Mouse (Mus musculus) stomach, postnatal 0 days (tissue): ENCODE results near the gene Fgd1. TPM values are rescaled to one million over a fixed set of nuclear protein-coding genes. Genes with fewer than 3 reads are reported as not detected.

Experiments used
- ATAC-seq: fragments of 200-750 bp; cut with Nextera tagmentation; 2 replicates; pipeline ENCODE4 v1.8.0; 2017; ENCODE audit not compliant: low FRiP score, low TSS enrichment
- DNase-seq: peaks from one replicate; pipeline ENCODE4 v3.0.0-alpha.2; 2016; ENCODE audit warnings: low spot score
- H3K27ac ChIP-seq: fragments of 300-500 bp; sonication (generic); replicated peaks from 2 replicates; pipeline ENCODE4 v1.5.1; 2014; ENCODE audit warnings: mild to moderate bottlenecking, control low read depth
- H3K27me3 ChIP-seq: fragments of 300-500 bp; sonication (generic); 2 replicates; pipeline ENCODE4 v1.6.1; 2014; ENCODE audit warnings: low read length; ENCODE audit not compliant: control insufficient read depth, insufficient read depth
- H3K36me3 ChIP-seq: fragments of 300-500 bp; sonication (generic); 2 replicates; pipeline ENCODE4 v1.6.1; 2014; ENCODE audit warnings: low read length, mixed read lengths; ENCODE audit not compliant: control insufficient read depth, insufficient read depth
- H3K4me1 ChIP-seq: fragments of 300-500 bp; sonication (generic); replicated peaks from 2 replicates; pipeline ENCODE4 v1.6.1; 2014; ENCODE audit warnings: antibody characterized with exemption; ENCODE audit not compliant: control insufficient read depth, insufficient read depth
- H3K4me2 ChIP-seq: fragments of 300-500 bp; sonication (generic); replicated peaks from 2 replicates; pipeline ENCODE4 v1.6.1; 2014; ENCODE audit warnings: low read depth, mild to moderate bottlenecking, control low read depth, moderate library complexity
- H3K4me3 ChIP-seq: fragments of 300-500 bp; sonication (generic); 2 replicates; pipeline ENCODE4 v1.5.1; 2014; ENCODE audit warnings: low read depth, low read length, control low read depth
- H3K9ac ChIP-seq: fragments of 300-500 bp; sonication (generic); 2 replicates; pipeline ENCODE4 v1.6.1; 2014; ENCODE audit warnings: mild to moderate bottlenecking, low read length, control low read depth, mixed read lengths
- H3K9me3 ChIP-seq: fragments of 300-500 bp; sonication (generic); 2 replicates; pipeline ENCODE4 v1.6.1; 2016; ENCODE audit warnings: low read length; ENCODE audit not compliant: control insufficient read depth
- CTCF ChIP-seq: IDR thresholded peaks from 2 replicates; pipeline ENCODE4 v1.5.1; 2016; ENCODE audit warnings: antibody characterized with exemption, low read depth, mild to moderate bottlenecking, moderate library complexity
- EP300 ChIP-seq: optimal IDR thresholded peaks from 2 replicates; pipeline ENCODE3; 2016; ENCODE audit warnings: antibody characterized with exemption
- WGBS: fragments of 180-500 bp; shearing (Covaris S2); extraction: QIAGEN DNeasy Blood & Tissue Kit; methylation state at CpG from one replicate; pipeline ENCODE4 v1.1.7; 2014; 5-methylcytosine and 5-hydroxymethylcytosine counted together
- polyA plus RNA-seq: library from polyadenylated mRNA; unstranded; fragments of >200 nt; fragmentation: Nextera tagmentation; extraction: Ambion mirVana; gene quantifications from 2 replicates; pipeline ENCODE4 v1.2.1, GENCODE M21; 2015

Fgd1 gene
- polyA plus RNA-seq, 1 experiment from 2014 or later, result 2.8 TPM

DNA sequence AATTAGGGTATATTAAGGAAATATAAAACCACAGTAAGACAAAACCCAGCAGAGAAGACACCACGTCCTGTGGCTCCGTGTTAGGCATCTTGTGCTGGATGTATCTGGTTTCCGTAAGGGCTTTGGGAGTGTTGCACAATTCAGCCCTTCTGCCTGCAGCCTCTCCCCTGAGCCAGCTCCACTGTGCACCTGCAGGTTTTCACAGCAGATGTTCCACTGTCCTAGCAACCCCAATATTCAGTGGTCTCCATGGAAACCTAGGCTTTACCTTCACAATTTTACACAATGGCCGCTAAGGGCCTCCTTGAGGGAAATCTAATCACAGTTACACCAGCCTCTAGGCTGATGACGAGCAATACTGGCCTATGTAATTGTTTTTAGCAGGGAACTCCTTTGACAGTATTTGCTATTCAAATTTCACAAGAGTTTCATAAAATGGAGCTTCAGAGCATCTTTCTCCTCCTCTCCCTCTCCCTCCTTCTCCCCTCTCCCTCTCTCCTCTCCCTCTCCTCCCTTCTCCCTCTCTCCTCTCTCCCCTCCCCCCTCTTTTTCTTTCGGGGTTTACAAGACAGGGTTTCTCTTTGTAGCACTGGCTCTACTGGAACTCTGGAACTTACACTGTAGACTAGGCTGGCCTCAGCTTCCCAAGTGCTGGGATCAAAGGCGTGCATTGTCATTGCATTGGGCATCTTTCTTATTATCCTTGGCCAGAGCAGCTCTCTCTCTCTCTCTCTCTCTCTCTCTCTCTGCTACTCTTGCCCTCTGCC lies 61.5 kb downstream of the Fgd1 start:
- no peak for ATAC-seq
- WGBS, result 46% methylated on average over 7 of the region's 7 CpGs
- no peaks in the 10 kb centered on the region for H3K27me3 ChIP-seq
- no peaks in the 10 kb centered on the region for H3K9me3 ChIP-seq
- no peak for TF ChIP-seq EP300
- no peak for TF ChIP-seq CTCF
- no peaks in the 10 kb centered on the region for H3K4me1 ChIP-seq
- no peak for DNase-seq
- no peak overlapping the region for H3K4me2 ChIP-seq
- no peak overlapping the region for H3K4me3 ChIP-seq
- no peak overlapping the region for H3K27ac ChIP-seq
- no peak overlapping the region for H3K9ac ChIP-seq
- H3K36me3 ChIP-seq, result no peaks in the 10 kb centered on the region

- Histone ChIP-seq H3K9me3 (no peaks in the 10 kb centered on the region), H3K36me3 (no peaks in the 10 kb centered on the region), H3K9ac (no peak overlapping the region), H3K27me3 (no peaks in the 10 kb centered on the region), H3K4me3 (no peak overlapping the region), H3K27ac (no peak overlapping the region), H3K4me2 (no peak overlapping the region), H3K4me1 (no peaks in the 10 kb centered on the region)
- DNase-seq (peak; percentile 15), ATAC-seq (no peak; the same call in 1 of the 2 replicates)
- WGBS, result 12% methylated on average over 7 of the region's 7 CpGs
- TF ChIP-seq EP300 (no peak), CTCF (peak; percentile 74)
These were observed 70.8 kb downstream of the Fgd1 start for GRCm38 (mm10) chrX:151116795-151117194.

DNA sequence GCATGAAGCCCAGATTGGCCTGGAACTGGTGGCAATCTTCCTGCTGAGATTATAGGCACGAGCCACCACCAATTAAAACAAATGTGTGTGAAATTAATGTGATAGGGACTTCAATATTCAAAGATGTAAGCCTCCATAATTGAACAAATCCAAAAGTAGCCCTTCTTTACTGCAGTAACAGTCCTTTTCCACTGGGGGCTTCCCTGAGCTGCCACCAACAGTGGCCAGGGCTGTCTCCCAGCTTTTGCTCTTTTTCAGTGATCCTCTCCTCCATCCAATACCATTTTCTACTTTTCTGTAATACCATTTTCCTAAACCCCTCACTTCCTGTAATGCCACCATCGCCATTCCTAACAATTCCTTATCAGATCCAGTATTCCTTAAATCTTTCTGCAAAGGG lies 71.5 kb downstream of the Fgd1 start:
- Histone ChIP-seq H3K4me1 (no peaks in the 10 kb centered on the region), H3K4me2 (no peak overlapping the region), H3K27ac (no peak overlapping the region), H3K9me3 (no peaks in the 10 kb centered on the region), H3K4me3 (no peak overlapping the region), H3K27me3 (no peaks in the 10 kb centered on the region), H3K36me3 (no peaks in the 10 kb centered on the region), H3K9ac (no peak overlapping the region)
- 11% methylated on average over 2 of the region's 2 CpGs for WGBS
- ATAC-seq, result no peak
- DNase-seq, result no peak
- TF ChIP-seq CTCF (peak; percentile 68), EP300 (no peak)

DNA sequence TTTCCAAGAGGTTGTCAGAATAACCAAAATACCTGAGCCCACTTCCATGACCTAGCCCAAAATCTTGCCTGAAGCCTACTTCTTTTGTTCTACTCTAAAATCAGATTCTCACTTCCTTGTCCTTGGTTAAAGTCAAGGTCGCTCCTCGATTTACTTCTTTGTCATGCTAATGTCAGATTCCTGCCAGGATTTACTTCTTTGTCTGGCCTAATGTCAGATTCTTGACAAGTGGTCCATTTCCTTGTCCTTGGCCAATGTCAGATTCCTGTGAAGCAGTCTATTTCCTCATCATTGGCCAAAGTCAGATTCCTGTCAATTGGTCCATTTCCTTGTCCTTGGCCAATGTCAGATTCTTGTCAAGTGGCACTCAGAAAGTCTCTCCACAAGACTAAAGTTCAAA lies 78.0 kb downstream of the Fgd1 start:
- Histone ChIP-seq H3K9ac (no peak overlapping the region), H3K27me3 (no peaks in the 10 kb centered on the region)

GRCm38 (mm10) chrX:151130493-151130892 lies 84.5 kb downstream of the Fgd1 start:
- ATAC-seq, result no peak
- Histone ChIP-seq H3K27me3 (no peaks in the 10 kb centered on the region), H3K4me1 (no peaks in the 10 kb centered on the region), H3K9me3 (no peaks in the 10 kb centered on the region), H3K9ac (no peak overlapping the region), H3K4me2 (no peak overlapping the region), H3K36me3 (no peaks in the 10 kb centered on the region), H3K4me3 (no peak overlapping the region), H3K27ac (no peak overlapping the region)
- DNase-seq, result no peak
- peak; percentile 47 for TF ChIP-seq CTCF
- no peak for TF ChIP-seq EP300
- 76% methylated on average over 3 of the region's 3 CpGs for WGBS

More for the DNA sequence above, 78.0 kb downstream of the Fgd1 start:
- Histone ChIP-seq H3K9me3 (no peaks in the 10 kb centered on the region), H3K36me3 (no peaks in the 10 kb centered on the region), H3K27ac (no peak overlapping the region), H3K4me3 (no peak overlapping the region), H3K4me2 (no peak overlapping the region), H3K4me1 (no peaks in the 10 kb centered on the region)
- TF ChIP-seq CTCF (no peak), EP300 (no peak)
- 76% methylated on average over 2 of the region's 2 CpGs for WGBS
- no peak for DNase-seq
- ATAC-seq, result no peak

DNA sequence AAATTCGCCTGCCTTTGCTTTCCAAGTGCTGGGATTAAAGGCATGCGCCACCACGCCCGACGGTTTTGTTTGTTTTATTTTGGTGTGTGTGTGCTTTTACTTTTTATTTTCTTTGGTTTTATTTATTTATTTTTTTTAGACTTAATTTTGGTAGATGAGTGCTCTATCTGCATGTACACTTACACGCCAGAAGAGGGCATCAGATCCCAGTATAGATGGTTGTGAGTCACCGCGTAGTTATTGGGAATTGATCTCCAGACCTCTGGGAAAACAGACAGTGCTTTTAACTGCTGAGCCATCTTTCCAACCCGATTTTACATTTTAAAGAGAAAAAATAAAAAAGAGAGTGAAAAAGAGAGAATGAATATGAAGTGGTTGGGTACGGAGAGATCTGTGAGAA lies 86.8 kb downstream of the Fgd1 start:
- 30% methylated on average over 10 of the region's 10 CpGs for WGBS
- DNase-seq (no peak), ATAC-seq (no peak)
- Histone ChIP-seq H3K4me3 (no peak overlapping the region), H3K9ac (no peak overlapping the region), H3K27me3 (no peaks in the 10 kb centered on the region), H3K4me1 (no peaks in the 10 kb centered on the region), H3K9me3 (no peaks in the 10 kb centered on the region), H3K4me2 (no peak overlapping the region), H3K36me3 (no peaks in the 10 kb centered on the region), H3K27ac (no peak overlapping the region)
- TF ChIP-seq EP300, result no peak
- peak; percentile 67 for TF ChIP-seq CTCF

Other genes with a start within 250 kb of the Fgd1 start
- gene Maged2, start 231.8 kb upstream of the Fgd1 start, polyA plus RNA-seq, result 202 and 206 TPM in 2 replicates
- 13.0 and 15.2 TPM in 2 replicates for gene Gnl3l, start 28.8 kb upstream of the Fgd1 start, polyA plus RNA-seq
- gene Tsr2, start 50.4 kb downstream of the Fgd1 start, polyA plus RNA-seq, result 16.3 and 16.9 TPM in 2 replicates
- gene Wnk3, start 151.9 kb downstream of the Fgd1 start, polyA plus RNA-seq, result 0.19 and 0.39 TPM in 2 replicates